Mouse (Mus musculus): ENCODE measurements around the gene Col26a1.
"Not testable (repeated sequence)": the region's sequence is repeated elsewhere in the genome, so short reads cannot be mapped to it uniquely, and the experiment has no call there.

Gene Col26a1

GRCm38 (mm10) chr5:136738918-136739317, 144.1 kb downstream of the Col26a1 start:
- DNase-seq: no peak

- DNase-seq: not testable (repeated sequence)
Observed at GRCm38 (mm10) chr5:136726271-136726670, 156.7 kb downstream of the Col26a1 start.

- DNase-seq: no peak
Observed at GRCm38 (mm10) chr5:136721596-136721995, 161.4 kb downstream of the Col26a1 start.

GRCm38 (mm10) chr5:136718656-136719055, 164.4 kb downstream of the Col26a1 start:
- no peak for DNase-seq

GRCm38 (mm10) chr5:136717573-136717854, 165.5 kb downstream of the Col26a1 start:
- DNase-seq: no peak

GRCm38 (mm10) chr5:136716696-136717572, 166.1 kb downstream of the Col26a1 start:
- DNase-seq: no peak

GRCm38 (mm10) chr5:136714879-136715278, 168.1 kb downstream of the Col26a1 start:
- peak; percentile 46 for DNase-seq

- no peak for DNase-seq
Observed at GRCm38 (mm10) chr5:136714232-136714875, 168.7 kb downstream of the Col26a1 start.

- no peak for DNase-seq
Observed at GRCm38 (mm10) chr5:136710742-136711141, 172.3 kb downstream of the Col26a1 start.

GRCm38 (mm10) chr5:136708116-136708515, 174.9 kb downstream of the Col26a1 start:
- DNase-seq: no peak

GRCm38 (mm10) chr5:136706803-136707202, 176.2 kb downstream of the Col26a1 start:
- DNase-seq: peak; percentile 71

- DNase-seq: no peak
Observed at GRCm38 (mm10) chr5:136705532-136705931, 177.5 kb downstream of the Col26a1 start.

- no peak for DNase-seq
Observed at GRCm38 (mm10) chr5:136704151-136704550, 178.9 kb downstream of the Col26a1 start.

GRCm38 (mm10) chr5:136703751-136704150, 179.3 kb downstream of the Col26a1 start:
- peak; percentile 66 for DNase-seq

- no peak for DNase-seq
Observed at GRCm38 (mm10) chr5:136702159-136702725, 180.8 kb downstream of the Col26a1 start.

- DNase-seq: no peak
Observed at GRCm38 (mm10) chr5:136697618-136698017, 185.4 kb downstream of the Col26a1 start.

GRCm38 (mm10) chr5:136696516-136696915, 186.5 kb downstream of the Col26a1 start:
- DNase-seq: no peak

GRCm38 (mm10) chr5:136694976-136695375, 188.0 kb downstream of the Col26a1 start:
- DNase-seq: no peak

- DNase-seq: no peak
Observed at GRCm38 (mm10) chr5:136693418-136693817, 189.6 kb downstream of the Col26a1 start.

GRCm38 (mm10) chr5:136692784-136693183, 190.2 kb downstream of the Col26a1 start, which contains the start of gene Myl10:
Gene Myl10 (plus strand): TSS chr5:136693146.
- no peak for DNase-seq
